Mouse (Mus musculus): ENCODE measurements at regions not wholly inside any gene's neighbourhood (a gene's known extent, or its start where the extent isn't known, plus 50 kb on each side); places are given as distances from the start of the nearest gene placed in this dataset.
A peak's percentile ranks its signal among the peaks of the same experiment; 100 is the strongest.

DNA sequence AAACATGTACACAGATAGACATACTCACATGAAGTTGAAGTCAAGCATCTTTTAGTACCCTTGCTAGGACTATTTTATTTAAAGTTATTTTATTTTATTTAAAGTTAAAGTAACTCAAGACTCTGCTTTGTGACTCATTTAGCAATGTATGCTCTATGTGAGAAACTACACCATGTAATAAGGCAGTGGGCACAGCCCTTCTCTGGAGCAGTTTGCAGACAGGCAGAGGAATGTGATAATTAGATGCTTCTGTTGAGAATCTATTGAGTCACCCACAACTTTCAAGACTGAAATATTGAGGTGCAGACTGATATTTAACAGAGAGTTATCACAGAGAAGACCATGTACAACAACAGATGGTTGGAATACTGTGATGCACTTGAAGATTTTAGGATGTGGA, 825.2 kb upstream of the Cntn5 start:
- no peak for DNase-seq

DNA sequence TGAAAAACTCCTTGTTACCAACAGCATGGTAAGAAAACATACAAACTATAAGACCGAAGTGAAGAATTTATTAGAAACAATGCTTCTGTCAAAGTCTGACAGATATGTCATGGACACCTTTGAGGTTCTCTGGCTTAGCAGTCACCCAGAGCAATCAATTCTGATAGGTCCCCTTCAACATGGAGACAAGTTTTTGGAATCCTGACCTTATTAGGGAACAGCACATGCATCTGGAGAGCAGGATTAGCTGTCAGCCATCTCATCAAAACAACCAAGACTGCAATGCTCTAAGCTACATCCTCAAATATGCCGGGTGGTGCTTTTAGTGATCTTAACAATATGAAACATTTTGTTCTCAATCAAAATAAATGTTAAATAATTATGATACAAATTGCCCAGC, 817.2 kb upstream of the Cntn5 start:
- no peak for DNase-seq

DNA sequence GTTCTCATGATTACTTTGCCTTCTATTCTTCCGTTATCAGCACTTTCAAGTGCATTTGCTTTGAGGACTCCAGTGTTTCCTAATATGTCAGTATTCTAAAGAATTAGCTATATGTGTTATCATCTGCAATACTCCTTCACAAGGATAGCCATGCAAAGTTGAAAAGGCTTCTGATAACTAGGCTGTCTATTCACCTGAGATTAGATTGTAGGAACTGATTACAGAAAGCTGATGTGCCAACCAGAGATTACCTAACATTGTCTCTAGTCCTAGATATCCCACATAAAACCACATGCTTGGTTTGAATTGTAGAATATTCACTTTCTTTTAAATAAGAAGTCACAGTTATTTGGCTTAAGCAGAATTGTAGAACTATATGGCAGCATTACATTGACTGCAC, 800.1 kb upstream of the Cntn5 start:
- no peak for DNase-seq

DNA sequence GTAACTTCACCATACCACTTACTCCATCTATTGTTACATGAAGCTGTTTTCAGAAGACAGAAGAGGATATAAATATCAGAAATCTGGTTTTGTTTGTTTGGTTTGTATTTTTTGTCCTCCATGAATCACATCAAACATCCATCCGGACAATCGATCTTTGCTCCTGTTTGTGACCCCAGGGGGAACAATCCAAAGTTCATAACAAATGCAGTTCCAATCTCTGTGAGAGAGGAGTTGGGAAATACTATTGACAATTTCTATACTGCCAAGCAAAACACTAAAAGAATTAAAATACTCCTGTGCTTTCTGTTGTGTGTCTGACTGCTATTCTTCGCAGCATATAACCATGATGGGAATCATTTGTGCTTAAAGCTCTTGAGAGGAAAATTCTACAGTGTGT, 798.6 kb upstream of the Cntn5 start:
- DNase-seq, result no peak

DNA sequence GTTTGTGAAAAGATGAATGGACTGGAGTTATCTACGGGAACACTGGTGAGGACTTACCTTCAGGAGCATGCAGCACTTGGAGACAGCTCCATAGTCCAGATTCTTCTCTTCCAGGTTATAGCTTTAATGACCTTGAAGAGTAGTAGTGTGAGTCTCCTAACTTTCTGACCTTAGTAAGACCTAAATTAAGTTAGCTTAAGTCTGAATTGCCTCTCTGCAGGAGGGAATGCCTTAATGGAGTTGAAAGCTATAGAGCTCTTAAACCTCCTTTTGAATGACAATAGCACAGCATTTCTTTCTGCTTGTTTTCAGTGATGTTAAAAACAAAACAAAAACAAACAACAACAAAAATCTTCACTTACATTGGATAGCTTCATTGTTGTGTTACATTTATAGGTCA, 788.9 kb upstream of the Cntn5 start:
- DNase-seq, result no peak

DNA sequence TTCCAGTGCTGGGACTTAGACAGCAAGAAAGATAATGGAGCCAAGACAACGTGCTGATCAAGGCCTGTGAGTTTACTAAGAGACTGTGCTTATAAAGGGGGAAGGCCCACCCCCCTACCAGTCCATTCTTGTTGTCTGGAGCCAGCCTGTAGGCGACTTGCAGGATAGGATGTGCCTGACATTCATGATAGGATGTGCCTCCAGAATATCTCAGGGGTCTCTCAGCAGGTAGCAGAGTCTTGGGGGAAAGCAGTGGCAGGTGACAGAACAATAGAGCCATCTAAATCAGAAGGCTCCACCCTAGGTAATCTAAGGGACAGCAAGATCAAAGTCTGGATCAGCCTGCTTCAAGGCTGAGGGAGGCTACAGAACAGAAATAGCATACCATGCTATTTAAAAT, 782.5 kb upstream of the Cntn5 start:
- no peak for DNase-seq

GRCm38 (mm10) chr9:11671939-11672338, 767.4 kb upstream of the Cntn5 start:
- DNase-seq, result no peak

- no peak for DNase-seq
Observed at GRCm38 (mm10) chr9:11671243-11671642, 766.7 kb upstream of the Cntn5 start.

DNA sequence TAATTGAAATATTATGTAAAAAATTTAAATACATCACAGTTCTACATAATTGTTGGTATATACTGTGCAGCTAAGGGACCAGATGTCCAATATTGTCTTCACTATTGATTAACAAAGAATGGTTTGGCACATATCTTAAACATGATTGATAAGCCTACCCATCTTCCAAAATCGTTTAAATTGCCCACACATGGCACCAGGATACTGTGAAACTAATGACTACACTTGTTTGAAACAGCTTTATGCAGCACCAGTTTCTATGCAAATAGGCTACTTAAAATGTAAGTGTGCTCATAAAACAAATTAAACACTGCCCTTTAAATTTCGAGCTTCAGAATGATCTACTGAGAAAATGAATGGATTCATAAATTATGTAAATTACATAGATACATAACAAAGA, 724.9 kb upstream of the Cntn5 start:
- no peak for DNase-seq

DNA sequence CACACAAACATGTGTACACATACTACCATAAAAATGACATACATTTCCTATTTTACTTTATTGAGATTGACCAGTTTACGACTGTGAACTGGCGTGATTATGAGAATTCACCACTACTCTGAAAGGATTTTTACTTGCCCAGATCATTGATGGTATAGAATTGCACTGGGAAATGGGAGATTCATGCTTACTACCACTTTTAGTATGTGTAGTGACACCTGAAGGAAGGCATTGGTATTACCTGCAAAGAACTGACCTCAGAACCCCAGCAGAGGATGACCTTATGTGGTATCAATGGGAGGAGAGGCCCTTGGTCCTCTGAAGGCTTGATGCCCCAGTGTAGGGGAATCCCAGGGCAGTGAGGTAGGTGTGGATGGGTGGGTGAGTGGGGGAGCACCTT, 699.8 kb upstream of the Cntn5 start:
- DNase-seq, result no peak

DNA sequence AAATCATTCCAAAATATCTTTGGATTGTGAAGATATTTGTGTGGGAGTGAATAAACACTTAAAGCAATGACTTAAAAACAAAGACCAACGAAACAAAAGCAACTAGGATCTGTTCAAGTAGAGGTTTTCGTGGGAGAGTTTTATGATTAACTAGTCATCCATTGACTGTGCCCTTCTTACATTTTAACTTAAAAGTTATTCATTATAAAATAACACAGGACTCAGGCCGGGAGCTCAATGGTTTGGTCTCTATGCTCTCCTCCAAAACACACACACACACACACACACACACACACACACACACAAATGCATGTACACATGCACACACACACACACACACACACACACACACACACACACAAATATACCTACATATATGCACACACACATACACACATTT, 699.3 kb upstream of the Cntn5 start:
- no peak for DNase-seq

DNA sequence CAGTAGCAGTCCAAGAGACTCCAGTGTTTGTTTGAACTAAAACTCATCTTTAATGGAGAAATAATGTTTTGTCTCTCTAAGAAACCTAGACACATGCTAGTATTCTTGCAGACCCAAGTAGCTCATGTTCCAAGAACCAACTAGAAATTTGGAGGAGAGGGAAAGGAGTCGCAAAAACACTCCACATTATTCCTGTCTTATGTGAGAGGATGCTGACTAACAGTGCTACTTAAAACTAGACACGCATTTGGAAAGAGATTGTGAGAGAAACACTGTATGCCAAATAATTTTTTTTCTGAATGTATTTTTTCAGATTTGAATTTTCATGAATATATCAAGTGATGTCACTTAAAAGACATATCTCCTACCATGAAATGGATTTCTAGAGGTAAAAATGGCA, 698.3 kb upstream of the Cntn5 start:
- DNase-seq, result no peak

- no peak for DNase-seq
Observed at GRCm38 (mm10) chr9:11579011-11579410, 674.4 kb upstream of the Cntn5 start.

GRCm38 (mm10) chr9:11562885-11563284, 658.3 kb upstream of the Cntn5 start:
- peak; percentile 61 for DNase-seq

GRCm38 (mm10) chr9:11559384-11559783, 654.8 kb upstream of the Cntn5 start:
- no peak for DNase-seq

GRCm38 (mm10) chr9:11513806-11514496, 609.4 kb upstream of the Cntn5 start:
- no peak for DNase-seq

Measured in heart, adult 11 months (tissue).